Mouse (Mus musculus) left cerebral cortex, postnatal 4 days (tissue): ENCODE data around the gene Id3. TPM values are rescaled to one million over a fixed set of nuclear protein-coding genes. Genes with fewer than 3 reads are reported as not detected.

Experiments used
- total RNA-seq, 2 experiments: library from RNA; stranded (reverse); gene quantifications; 2 replicates each; pipeline ENCODE4 v1.2.3; 2021

Id3 gene
- total RNA-seq, 2 experiments from 2014 or later = 50.9 to 52.7 TPM

Other genes starting within 250 kb of the Id3 start
- gene Cnr2, start 248.1 kb upstream of the Id3 start, total RNA-seq = under 1 TPM; 0.12 to 0.16 TPM
- 10 to 100 TPM; 44.2 to 46.8 TPM for gene Fuca1, start 222.8 kb upstream of the Id3 start, total RNA-seq
- gene Hmgcl, start 197.0 kb upstream of the Id3 start, total RNA-seq = 10 to 100 TPM; 30.2 to 33.9 TPM
- 10 to 100 TPM; 30.9 to 35.8 TPM for gene Gale, start 179.8 kb upstream of the Id3 start, total RNA-seq
- 100 to 1,000 TPM; 110 to 122 TPM for gene Lypla2, start 170.9 kb upstream of the Id3 start, total RNA-seq
- gene Pithd1, start 156.2 kb upstream of the Id3 start, total RNA-seq = 10 to 100 TPM; 31.0 to 38.1 TPM
- gene Eloa, start 121.7 kb upstream of the Id3 start, total RNA-seq = 10 to 100 TPM; 34.9 to 36.1 TPM
- gene Rpl11, start 90.1 kb upstream of the Id3 start, total RNA-seq = 100 to 1,000 TPM; 347 to 361 TPM
- 1 to 10 TPM; 1.4 to 1.5 TPM for gene E2f2, start 28.9 kb downstream of the Id3 start, total RNA-seq
- gene Asap3, start 62.9 kb downstream of the Id3 start, total RNA-seq = 1 to 10 TPM; 4.2 to 4.9 TPM
- 1 to 10 TPM in 1 of 2 experiments, under 1 TPM in 1; 0.92 to 1.2 TPM for gene Tcea3, start 104.2 kb downstream of the Id3 start, total RNA-seq
- 100 to 1,000 TPM; 102 to 108 TPM for gene Zfp46, start 141.2 kb downstream of the Id3 start, total RNA-seq
- 100 to 1,000 TPM; 158 to 159 TPM for gene Hnrnpr, start 167.4 kb downstream of the Id3 start, total RNA-seq